Mouse (Mus musculus): ENCODE measurements around the gene Calhm1.

- TF ChIP-seq EP300 (IDR thresholded peaks at IDR 0.05; ENCODE audit: low read depth in 1 of 2, low read length in 2 of 2) (no peak), UBTF (IDR thresholded peaks at IDR 0.05; ENCODE audit: borderline replicate concordance, insufficient read depth, low read depth, low read length) (no peak), CTCF (IDR thresholded peaks at IDR 0.05 in 2 of 3, conservative IDR thresholded peaks at IDR 0.05 in 1 of 3; ENCODE audit: control insufficient read depth in 1 of 3, insufficient read depth in 1 of 3, low read depth in 2 of 3, low read length in 3 of 3, poor library complexity in 1 of 3, severe bottlenecking in 1 of 3) (no peak), MEF2A (IDR thresholded peaks at IDR 0.05; ENCODE audit: extremely low read depth, insufficient replicate concordance, low read depth, low read length, poor library complexity, severe bottlenecking) (no peak), ZNF384 (IDR thresholded peaks at IDR 0.05; ENCODE audit: low read depth, low read length) (no peak)
These were observed 43.0 kb downstream of the Calhm1 start for GRCm38 (mm10) chr19:47101080-47101479.

All from MEL (cell line).